Mouse (Mus musculus): Measurements from ENCODE around the gene Rpl3.

DNA sequence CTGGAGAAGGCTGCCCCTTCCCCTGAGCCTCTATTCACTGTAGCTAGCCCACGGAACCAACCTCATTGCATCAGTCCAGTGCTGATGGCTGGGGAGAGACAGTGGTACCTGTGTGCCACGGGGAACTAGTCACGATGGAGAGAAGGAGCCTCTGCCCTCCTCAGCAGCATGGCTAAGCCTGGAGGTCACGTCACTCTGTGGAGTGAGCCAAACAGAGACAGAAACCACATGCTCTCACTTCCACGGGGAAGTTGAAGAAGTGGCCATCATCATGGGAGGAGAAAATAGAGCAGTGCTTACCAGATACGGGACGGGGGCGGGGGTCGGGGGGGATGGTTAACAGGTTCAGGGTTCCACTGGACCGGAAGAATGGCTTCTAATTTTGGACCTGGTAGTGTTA lies 61.3 kb downstream of the Rpl3 start:
- TF ChIP-seq GATA1 (IDR thresholded peaks at IDR 0.05; ENCODE audit: borderline replicate concordance, low read length) (no peak), FLI1 (IDR thresholded peaks at IDR 0.05; ENCODE audit: low read length) (no peak)

Measured in megakaryocyte, embryonic 14.5 days (primary cell).